Mouse (Mus musculus): ENCODE measurements at regions not wholly inside any gene's neighbourhood (a gene's known extent, or its start where the extent isn't known, plus 50 kb on each side); places are given as distances from the start of the nearest gene placed in this dataset.
A peak's percentile ranks its signal among the peaks of the same experiment; 100 is the strongest.

GRCm38 (mm10) chr3:141051685-141052084 lies 160.5 kb downstream of the Pdha2 start:
- no peak for DNase-seq (ENCODE audit: low read depth)

GRCm38 (mm10) chr3:141014262-141014547 lies 197.9 kb downstream of the Pdha2 start:
- DNase-seq (ENCODE audit: low read depth): no peak

GRCm38 (mm10) chr3:141013521-141014261 lies 198.5 kb downstream of the Pdha2 start:
- DNase-seq (ENCODE audit: low read depth): no peak

- no peak for DNase-seq (ENCODE audit: low read depth)
Observed at GRCm38 (mm10) chr3:141012976-141013375, 199.2 kb downstream of the Pdha2 start.

- DNase-seq (ENCODE audit: low read depth): no peak
Observed at GRCm38 (mm10) chr3:141008792-141009191, 203.4 kb downstream of the Pdha2 start.

- no peak for DNase-seq (ENCODE audit: low read depth)
Observed at GRCm38 (mm10) chr3:141005885-141006284, 206.3 kb downstream of the Pdha2 start.

- no peak for DNase-seq (ENCODE audit: low read depth)
Observed at GRCm38 (mm10) chr3:141003561-141003960, 208.6 kb downstream of the Pdha2 start.

GRCm38 (mm10) chr3:140988247-140988646 lies 223.9 kb downstream of the Pdha2 start:
- no peak for DNase-seq (ENCODE audit: low read depth)

GRCm38 (mm10) chr3:140973519-140973918 lies 238.6 kb downstream of the Pdha2 start:
- no peak for DNase-seq (ENCODE audit: low read depth)

GRCm38 (mm10) chr3:140969892-140970880 lies 242.0 kb downstream of the Pdha2 start:
- DNase-seq (ENCODE audit: low read depth): no peak

- no peak for DNase-seq (ENCODE audit: low read depth)
Observed at GRCm38 (mm10) chr3:140968556-140968955, 243.6 kb downstream of the Pdha2 start.

GRCm38 (mm10) chr3:140957666-140958065 lies 254.5 kb downstream of the Pdha2 start:
- no peak for DNase-seq (ENCODE audit: low read depth)

- DNase-seq (ENCODE audit: low read depth): no peak
Observed at GRCm38 (mm10) chr3:140952111-140952800, 259.9 kb downstream of the Pdha2 start.

GRCm38 (mm10) chr3:140951024-140951423 lies 261.1 kb downstream of the Pdha2 start:
- no peak for DNase-seq (ENCODE audit: low read depth)

- DNase-seq (ENCODE audit: low read depth): peak; percentile 53
Observed at GRCm38 (mm10) chr3:140949880-140950662, 262.1 kb downstream of the Pdha2 start.

- no peak for DNase-seq (ENCODE audit: low read depth)
Observed at GRCm38 (mm10) chr3:140942450-140942849, 269.7 kb downstream of the Pdha2 start.

- DNase-seq (ENCODE audit: low read depth): no peak
Observed at GRCm38 (mm10) chr3:140941898-140942297, 270.3 kb downstream of the Pdha2 start.

GRCm38 (mm10) chr3:140941316-140941715 lies 270.8 kb downstream of the Pdha2 start:
- no peak for DNase-seq (ENCODE audit: low read depth)

- no peak for DNase-seq (ENCODE audit: low read depth)
Observed at GRCm38 (mm10) chr3:140933156-140933555, 279.0 kb downstream of the Pdha2 start.

GRCm38 (mm10) chr3:140926689-140927088 lies 285.5 kb downstream of the Pdha2 start:
- DNase-seq (ENCODE audit: low read depth): no peak

GRCm38 (mm10) chr3:140876201-140876895 lies 335.8 kb downstream of the Pdha2 start:
- no peak for DNase-seq (ENCODE audit: low read depth)
